Mouse (Mus musculus): ENCODE data around the gene Smim22. TPM values are rescaled to one million over a fixed set of nuclear protein-coding genes. Genes with fewer than 3 reads are reported as not detected.

The Smim22 gene
- total RNA-seq (2021) = not detected

DNA sequence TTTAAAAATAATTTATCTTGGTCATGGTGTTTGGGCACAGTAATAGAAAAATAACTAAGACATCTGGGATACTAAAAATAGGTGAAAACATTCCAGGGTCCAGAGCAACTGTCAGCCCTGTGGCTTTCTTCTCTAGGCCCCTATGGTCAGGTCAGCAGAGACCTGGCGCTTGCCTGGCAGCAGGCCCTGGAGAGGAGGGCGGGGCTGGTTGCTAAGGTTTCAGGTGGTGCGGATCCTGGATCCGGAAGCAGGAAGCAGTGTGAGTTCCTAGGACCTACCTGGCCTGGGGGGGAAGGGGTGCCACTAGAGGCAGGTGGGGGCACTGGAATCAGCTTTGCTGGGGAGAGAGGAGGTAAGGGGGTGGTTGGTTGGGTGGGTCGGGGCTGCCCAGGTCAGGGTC, at the start of gene Smim22:
Gene Smim22 (plus strand): TSS at position 222 of the 400 bp plus-strand sequence.
- intact Hi-C loops (cut with DNase I) = no loop called here
- DNase-seq = no peak

DNA sequence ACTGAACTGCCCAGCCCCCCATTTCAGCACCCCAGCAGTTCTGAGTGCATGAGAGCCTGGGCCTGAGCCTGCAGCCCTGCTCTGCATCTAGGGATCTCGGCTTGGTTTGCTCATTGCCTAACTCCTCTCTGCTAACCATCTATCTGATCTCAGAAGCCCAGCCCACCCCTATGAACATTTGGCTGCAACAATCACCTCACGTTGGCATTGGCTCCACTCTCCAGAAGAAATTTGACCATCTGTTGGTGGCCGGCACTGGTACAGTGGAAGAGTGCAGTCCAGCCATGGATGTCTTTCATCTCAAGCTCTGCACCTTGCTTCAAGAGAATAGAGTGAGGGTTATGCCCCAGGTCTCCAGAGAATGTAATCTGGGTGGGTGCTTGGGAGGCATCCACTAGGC, 49.6 kb upstream of the Smim22 start:
- intact Hi-C loops (cut with DNase I) = no loop called here
- DNase-seq = no peak

DNA sequence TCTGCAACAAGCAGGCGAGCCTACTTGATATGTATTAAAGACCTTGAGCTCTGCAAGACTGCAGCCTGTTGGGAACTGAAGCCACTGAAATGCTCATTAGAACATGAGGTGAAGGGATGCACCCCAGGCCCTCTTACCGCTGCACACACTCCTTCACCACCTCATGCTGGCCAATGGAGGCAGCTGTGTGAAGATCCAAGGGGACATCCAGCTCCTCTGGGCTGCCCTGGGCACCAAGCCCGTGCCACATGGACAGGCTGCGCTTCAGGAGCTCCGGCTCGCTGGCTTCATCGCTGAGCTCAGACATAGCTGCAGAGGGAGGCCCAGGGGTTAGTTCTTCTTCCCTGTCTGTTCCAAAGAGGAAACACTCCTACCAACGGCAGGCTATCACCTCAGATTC, 46.8 kb upstream of the Smim22 start:
- no peak for DNase-seq
- intact Hi-C loops (cut with DNase I) = no loop called here

DNA sequence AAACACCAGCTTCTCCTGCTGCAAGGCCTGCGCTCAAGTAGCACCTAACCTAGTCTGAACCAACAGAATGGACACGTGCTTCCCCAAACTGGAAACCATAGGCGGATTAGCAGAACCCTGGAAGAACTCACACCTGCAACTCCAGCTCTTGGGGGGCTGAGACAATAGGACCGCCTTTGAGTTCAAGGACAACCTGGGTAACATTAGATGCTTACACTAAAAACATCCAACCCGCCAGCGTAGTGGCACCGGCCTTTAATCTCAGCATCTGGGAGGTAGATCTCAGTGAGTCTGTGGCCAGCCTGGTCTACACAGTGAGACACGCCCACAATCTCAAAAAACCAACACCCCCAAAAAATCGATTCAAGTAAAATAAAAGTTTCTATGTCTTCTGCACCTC, 43.7 kb upstream of the Smim22 start:
- intact Hi-C loops (cut with DNase I) = no loop called here
- no peak for DNase-seq

DNA sequence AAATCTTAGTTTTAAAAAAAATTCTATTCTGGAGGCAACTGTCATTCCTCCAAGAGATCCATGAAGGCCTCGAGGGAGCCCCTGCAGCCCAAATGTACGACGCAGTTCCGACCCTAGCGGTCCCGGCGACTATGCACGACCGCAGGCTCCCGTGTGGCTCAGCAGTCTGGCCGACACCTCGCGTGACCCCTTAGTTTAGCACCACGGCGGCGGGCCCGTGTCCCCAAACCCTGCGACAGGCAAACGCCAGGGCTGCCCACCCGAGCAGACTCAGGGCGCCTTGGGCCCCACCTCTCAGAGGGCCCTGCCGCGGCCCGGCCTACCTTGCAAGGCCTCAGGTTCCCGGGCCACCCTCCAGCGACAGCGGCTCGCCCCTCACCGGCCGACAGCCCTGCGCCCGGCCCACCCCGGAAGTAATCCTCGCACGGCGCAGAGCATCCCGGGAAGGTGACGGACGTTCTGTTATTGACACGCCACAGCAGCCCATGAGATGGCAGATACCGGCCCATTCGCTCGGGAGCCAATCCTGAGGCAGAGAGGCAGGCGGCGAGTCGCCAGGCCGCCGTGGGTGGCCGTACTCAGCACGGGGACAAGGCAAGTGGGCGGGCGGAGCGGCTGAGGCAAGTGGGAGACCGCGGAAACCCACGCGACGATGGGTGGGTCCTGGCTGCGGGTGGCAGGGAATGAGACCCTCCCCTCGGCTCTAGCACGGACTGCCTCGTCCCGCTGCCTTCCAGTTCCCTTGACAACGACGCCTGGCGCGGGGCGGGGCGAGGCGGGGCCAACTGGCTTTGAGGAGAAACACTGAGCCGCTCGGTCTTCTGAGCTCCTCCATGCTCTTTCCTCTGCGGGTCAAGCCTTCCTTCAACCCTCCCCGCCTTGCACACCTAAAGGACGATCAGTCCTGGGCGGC, 43.0 kb upstream of the Smim22 start, which contains the start of gene Anks3:
Gene Anks3 (minus strand): TSS at position 409 of the 913 bp plus-strand sequence.
- DNase-seq = peak; percentile 94 to 97
- intact Hi-C loops (cut with DNase I) = loop anchor here (2.0 kb wide), 1 partner anchor 51 kb away; no protein-coding TSS in a partner anchor

DNA sequence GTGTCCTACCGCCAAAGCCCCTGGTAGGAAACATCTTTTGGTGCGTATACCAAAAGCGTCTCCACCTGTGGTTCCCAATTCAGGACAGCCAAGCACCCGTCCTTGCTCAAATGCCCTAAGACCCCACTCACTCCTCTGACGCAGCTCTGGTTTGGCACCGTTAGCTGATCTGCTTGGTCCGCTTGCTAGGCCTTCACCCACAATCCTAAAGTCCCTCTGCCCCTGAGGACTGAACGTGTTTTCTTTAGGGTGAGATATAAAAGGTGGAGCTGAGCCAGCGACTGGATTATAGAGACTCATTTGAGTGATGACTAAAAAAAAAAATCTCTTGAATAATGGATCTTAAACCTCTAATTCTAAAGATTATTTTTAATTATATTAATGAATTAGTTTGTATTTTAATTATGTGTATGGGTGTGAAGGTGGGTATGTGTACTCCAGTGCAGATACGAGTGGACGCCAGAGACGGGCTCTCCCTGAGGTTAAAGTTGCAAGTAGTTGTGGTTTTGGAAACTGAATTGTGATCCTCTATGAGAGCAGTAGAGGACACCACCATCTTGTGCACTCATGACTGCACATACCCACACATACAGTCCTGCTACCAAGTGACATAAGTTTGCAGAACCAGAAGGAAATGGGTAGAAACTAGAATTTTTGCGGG, 42.2 kb upstream of the Smim22 start:
- intact Hi-C loops (cut with DNase I) = loop anchor here (2.0 kb wide), 1 partner anchor 50 kb away; no protein-coding TSS in a partner anchor
- DNase-seq = no peak

DNA sequence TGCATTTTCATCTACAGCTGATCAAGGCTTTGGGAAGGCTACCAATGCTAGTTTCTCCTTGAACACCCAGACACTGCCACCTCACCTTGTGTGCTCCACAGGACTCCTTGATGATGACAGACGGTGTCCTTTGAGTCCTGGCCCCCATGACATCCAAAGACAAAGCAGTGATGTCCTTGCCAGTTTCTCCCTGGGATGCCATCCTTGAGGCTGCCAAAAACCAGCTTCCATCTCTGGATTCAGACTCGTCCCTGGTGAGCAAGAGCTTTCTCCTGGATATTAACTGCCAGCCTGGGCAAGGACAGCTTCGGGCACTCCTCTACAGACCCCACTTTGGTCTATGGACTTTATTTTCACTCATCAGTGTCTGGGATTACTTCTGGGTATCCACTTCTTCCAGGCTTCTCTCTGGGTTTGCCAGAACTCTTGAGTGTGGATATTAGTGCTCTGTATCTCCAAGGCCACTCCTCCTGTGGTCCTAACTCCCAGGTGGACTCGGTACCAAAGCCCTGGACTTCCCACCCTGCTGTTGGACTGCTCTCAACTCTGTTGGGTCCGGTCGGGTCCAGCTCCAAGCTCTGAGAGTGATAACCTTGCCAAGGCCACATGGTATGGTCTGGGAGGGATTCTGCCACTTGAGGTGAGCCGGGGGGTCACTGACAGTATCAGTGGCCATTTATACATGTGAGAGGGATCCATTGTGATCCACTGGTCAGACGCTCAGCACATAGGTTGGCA, 41.5 kb upstream of the Smim22 start:
- no peak for DNase-seq
- intact Hi-C loops (cut with DNase I) = loop anchor here (2.0 kb wide), 1 partner anchor 49 kb away; no protein-coding TSS in a partner anchor

DNA sequence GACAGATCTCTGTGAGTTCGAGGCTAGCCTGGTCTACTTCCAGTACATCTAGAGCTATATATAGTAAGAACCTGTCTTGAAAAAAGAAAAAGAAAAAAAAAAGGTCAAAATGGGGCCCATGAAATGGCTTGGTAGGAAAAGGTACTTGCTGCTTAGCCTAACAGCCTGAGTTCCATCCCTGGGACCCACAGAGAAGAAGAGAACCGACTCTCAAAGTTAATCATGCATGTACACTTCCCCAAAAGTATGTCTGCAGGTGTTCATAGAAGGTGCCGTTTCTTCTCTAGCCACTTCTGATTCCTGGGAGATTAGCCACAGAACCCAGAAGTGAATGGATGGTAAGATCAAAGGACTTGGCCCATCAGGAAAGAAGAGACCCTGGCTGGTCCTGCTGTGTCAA, 38.7 kb upstream of the Smim22 start:
- no peak for DNase-seq
- intact Hi-C loops (cut with DNase I) = no loop called here

DNA sequence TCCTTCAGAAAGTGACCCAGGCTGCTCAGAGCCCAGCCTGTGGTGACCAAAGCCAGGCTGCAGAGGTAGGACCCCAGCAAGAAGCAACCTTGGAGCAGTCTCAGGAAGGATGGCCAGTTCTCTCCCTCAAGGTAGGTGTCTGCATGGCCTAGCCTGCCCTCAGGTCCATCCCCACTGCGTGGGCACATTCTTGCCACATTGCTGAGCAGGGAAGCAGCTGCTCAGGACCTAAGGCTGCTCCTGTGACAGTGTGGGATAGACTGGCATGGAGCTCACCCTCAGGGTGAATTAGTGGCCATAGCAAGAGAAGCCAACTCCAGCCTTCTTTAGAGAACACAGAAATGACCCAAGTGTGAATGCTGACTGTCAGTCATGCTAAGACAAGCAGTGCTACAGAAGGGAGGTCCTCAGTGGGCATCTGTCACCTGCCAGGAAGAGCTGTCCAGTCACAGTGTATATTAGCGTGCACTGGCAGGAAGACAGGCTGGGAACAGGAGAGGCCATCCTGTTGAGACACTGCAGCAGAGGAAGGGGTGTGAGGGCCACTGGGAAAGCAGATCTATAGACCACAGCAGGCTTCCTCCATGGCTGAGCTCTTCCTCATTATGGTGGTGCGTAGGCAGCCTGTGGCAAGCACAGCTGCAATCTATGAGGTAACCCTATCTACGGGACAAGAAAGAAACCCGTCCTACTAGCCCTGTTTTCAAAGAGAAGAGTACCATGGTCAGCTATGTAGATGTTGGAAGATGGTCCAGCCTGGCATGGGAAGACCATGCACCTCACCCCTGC, 37.8 kb upstream of the Smim22 start:
- no peak for DNase-seq
- intact Hi-C loops (cut with DNase I) = no loop called here

DNA sequence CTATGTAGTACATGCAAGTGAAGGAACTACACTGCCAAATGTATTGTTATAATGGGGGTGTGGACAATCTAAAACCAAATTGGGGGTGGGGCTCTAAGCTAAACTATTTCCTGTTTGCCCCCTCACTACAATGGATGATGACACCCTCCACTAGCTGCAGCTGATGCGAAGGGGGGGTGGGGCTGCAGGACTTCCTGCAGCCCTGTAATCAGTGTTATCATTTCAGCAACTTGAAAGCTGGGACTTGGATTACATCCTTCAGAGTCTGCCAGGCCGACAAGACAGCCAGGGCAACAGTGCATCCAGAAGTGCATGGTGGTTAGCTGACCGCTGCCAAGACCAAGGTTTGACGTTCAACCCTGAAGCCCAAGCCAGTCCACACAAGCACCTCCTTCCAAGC, 35.5 kb upstream of the Smim22 start:
- no peak for DNase-seq
- intact Hi-C loops (cut with DNase I) = no loop called here

DNA sequence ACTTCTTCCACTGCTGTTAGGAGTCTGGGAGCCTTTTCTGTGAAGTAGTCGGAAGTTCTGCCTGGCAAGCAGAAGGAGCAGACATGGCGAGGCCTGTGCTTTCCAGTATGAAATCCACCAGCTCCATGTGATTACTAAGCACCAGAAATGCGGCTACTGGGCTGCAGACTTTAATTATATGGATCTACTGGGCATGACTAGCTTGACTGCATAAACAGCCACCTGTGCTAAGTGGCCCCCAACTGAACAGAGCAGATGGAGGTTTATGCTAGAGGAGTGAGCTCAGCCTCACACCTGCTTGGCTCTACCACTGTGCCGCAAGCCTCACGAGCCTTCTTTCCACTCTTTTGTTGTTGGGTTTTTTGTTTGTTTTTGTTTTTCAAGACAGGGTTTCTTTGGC, 32.6 kb upstream of the Smim22 start:
- no peak for DNase-seq
- intact Hi-C loops (cut with DNase I) = no loop called here

DNA sequence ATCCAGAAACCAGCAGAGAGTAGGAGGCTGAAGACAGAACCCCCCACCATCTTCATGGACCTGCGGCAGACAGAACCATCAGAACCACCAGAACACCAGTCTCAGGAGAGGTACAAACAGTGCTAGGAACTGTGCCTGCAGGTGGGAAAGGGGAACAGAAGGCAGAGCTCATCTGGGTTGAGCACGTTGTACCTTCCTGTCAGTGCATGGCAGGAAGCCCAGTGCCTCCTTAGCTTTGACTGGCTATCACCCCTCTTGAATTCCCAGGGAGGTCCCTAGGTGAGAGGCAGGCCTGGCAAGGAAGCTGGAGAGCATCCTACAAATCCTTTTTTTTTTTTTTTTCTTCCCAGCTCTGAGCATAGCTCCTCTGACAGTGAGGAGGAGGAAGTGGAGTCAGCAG, 30.9 kb upstream of the Smim22 start:
- DNase-seq = no peak
- intact Hi-C loops (cut with DNase I) = no loop called here

DNA sequence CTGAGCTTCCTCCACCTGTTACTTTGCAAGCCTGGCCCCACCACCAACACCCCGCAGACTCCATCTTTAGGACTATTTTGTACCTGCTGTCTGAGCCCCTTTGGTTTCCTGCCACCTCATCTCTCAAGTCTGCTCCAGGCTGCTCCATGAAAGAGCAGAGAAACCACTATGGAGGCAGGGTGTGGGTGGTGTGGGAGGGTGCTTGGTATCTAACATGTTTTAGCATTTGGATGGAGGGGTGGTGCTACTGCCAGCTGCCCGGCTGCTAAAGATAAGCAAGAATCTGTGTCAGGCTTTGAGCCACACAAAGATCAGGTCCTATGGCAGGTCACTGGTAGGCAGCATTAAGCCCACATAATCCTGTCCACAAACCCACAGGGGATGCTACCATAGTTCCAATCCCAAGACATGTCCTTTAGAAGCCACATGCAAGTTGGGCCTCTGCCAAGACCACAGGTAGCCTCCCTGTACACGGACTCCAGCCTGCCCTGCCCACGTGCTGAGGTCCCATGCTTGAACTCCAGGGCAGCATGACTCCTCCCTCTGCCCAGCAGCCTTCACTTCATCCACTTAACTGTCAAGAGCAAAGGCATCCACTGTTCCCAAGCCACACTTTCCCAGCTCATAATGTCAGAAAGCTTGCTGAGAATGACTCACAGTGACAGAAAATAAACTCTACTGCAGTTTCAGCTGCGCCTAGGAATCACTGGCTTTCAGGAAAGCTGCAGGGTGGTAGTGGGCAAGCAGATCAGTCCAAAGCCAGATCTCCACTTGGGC, 28.6 kb upstream of the Smim22 start:
- intact Hi-C loops (cut with DNase I) = no loop called here
- no peak for DNase-seq

DNA sequence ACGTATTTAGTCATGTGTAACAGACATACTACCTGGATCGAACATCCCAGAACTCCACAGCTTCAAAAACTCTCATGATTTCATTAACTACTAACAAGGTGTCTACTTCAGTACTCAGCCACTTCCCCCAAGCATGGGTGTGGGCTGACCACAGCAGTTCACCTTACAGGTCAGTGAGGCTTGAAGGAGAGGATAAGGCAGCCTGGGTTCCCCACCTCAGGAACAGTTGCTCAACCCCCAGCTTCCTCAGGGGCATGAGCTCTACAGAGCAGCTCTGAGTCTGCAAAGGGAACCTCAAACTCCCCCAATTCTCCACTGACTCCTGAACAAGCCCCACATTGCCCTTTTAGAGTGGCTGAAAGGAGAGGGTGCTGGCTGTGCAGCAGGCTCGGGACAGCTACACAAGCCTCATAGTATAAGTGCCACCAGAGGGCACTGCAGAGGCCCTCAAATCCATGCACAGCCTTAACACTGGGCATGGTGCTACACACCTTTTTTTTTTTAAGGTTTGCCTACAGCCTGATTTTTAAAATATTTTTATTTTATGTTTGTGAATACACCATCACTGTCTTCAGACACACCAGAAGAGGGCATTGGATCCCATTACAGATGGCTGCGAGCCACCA, 27.2 kb upstream of the Smim22 start:
- peak; percentile 23 to 34 for DNase-seq
- intact Hi-C loops (cut with DNase I) = loop anchor here (1.0 kb wide), 1 partner anchor 165 kb away; no protein-coding TSS in a partner anchor

DNA sequence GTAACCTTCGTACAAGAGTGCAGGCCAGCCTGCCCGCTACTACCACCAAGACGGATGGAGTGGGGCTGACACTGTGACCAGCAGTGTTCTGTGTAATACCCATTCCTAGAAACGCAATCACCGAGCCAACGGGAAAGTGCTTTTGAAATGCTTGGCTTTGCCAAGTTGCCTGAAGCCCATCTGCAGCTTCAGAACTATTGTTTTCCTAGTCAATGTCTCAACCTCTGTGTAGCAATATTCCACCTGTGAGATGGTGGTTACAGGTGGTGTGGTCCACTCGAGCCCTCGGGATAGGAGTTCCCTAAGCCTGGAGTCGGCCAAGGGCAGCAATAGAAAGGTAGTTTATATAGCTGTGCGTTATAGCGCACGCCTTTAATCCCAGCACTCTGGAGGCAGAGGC, 22.4 kb upstream of the Smim22 start:
- no peak for DNase-seq
- intact Hi-C loops (cut with DNase I) = no loop called here

DNA sequence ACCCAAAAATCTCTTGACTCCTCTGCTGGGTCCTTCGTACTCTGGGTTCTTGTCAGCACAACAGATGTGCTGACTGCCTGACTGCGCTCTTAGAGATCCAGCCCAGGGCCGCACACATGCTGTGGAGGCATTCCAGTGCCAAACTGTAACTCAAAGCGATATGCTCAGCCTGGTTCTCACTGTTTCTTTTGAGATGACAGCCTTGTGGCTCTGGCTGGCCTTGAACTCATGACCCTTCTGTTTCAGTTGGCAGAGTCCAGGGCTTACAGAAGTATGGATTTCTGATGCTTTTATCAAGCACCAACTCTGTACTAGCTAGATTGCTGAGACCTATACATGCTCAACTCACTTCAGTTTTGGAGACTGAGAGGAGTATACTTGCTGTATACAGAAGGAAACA, 13.8 kb upstream of the Smim22 start:
- intact Hi-C loops (cut with DNase I) = no loop called here
- DNase-seq = no peak

DNA sequence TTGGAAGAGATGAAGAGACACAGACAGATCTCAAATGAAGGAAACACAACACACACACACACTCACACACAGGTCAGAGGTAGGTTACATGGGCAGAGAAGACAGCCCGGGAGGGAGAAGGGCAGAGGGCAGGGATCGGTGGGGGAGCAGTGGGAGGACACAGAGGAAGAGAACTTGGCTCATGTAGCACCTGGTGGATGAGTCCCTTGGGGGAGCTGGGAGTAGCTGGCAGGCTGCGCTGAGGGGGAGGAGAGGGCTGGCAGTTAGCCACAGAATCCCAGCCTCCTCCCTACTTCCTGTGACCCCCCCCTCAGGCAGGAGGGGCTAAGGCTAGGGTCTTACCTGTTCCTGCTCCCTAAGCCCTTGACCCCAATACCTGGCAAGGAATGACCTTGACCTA, 9.5 kb upstream of the Smim22 start, which contains the start of gene Sept12:
Gene Sept12 (minus strand): TSS at position 300 of the 400 bp plus-strand sequence.
- peak in 1 of 2 experiments; percentile 20 for DNase-seq
- intact Hi-C loops (cut with DNase I) = no loop called here

DNA sequence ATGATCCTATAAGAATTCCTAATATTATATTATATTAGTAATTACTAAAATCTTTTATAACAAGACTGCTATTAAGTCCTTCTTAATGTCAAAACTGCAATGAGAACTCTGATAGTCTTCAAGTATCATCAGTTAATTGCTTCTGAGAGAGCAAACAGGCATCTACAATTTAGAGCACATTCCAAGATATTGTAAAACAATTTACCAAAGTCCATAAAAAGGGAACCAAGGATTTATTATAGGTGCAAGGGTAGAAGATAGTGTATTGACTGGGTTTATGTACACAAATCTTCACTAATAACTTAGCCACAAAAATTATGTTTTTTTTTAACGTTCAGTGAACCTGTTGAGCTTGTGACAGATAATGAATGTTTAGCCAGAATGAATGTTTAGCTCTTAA, 8.1 kb upstream of the Smim22 start:
- no peak for DNase-seq
- intact Hi-C loops (cut with DNase I) = no loop called here

DNA sequence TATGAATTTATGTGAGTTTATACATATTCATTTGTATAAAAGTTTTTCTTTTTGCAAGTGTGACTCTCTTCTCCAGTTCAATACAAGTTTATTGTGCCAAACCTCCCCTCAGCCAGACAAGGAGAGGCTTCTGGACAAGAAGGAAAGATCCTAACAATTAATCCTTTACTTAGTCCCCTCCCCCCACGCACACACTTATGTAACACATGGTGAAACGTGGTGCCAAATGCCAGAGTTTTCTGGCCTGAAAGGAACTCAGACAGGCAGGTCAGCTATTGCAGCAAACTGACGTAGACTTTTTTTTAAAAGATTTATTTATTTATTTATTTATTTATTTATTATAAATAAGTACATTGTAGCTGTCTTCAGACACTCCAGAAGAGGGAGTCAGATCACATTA, 6.5 kb upstream of the Smim22 start:
- intact Hi-C loops (cut with DNase I) = no loop called here
- no peak for DNase-seq

All from heart, postnatal 36 days (tissue).